Mouse (Mus musculus): ENCODE measurements around the gene Fv1. TPM values are rescaled to one million over a fixed set of nuclear protein-coding genes. Genes with fewer than 3 reads are reported as not detected.
"Not testable (repeated sequence)": the region's sequence is repeated elsewhere in the genome, so short reads cannot be mapped to it uniquely, and the experiment has no call there.

Gene Fv1
- polyA plus RNA-seq, 2 experiments = 1.5 to 2.2 TPM

- no peaks in the 10 kb centered on the region for H3K27me3 ChIP-seq (ENCODE audit: control insufficient read depth, insufficient read depth, low read length)
- ATAC-seq (ENCODE audit: insufficient read depth) (no peak), DNase-seq (ENCODE audit: low read depth in 3 of 3, low spot score in 3 of 3) (no peak)
- no peak overlapping the region for H3K9ac ChIP-seq (replicated peaks)
- H3K4me2 ChIP-seq (ENCODE audit: low read depth) = no peak overlapping the region
- H3K36me3 ChIP-seq (replicated peaks; ENCODE audit: control insufficient read depth, insufficient read depth, low read depth) = peaks cover 11% of the 10 kb centered on the region
- no peak overlapping the region for H3K4me3 ChIP-seq (ENCODE audit: insufficient read depth in 1 of 2, low read depth in 2 of 2, low read length in 2 of 2)
- TF ChIP-seq EP300 (IDR thresholded peaks at IDR 0.05; ENCODE audit: low read depth) (no peak), CTCF (IDR thresholded peaks at IDR 0.05; ENCODE audit: low read depth) (no peak)
- WGBS (ENCODE audit: insufficient replicate concordance) = 89% methylated on average over 6 of the region's 6 CpGs
- H3K9me3 ChIP-seq (ENCODE audit: control insufficient read depth, low read length) = no peaks in the 10 kb centered on the region
- peaks cover 14 to 26% of the 10 kb centered on the region in 2 experiments for H3K4me1 ChIP-seq (replicated peaks; ENCODE audit: control insufficient read depth in 2 of 2, insufficient read depth in 2 of 2, low read length in 1 of 2)
- no peak overlapping the region for H3K27ac ChIP-seq
These were observed 3.1 kb upstream of the Fv1 start for GRCm38 (mm10) chr4:147865651-147866050.

- no peak for DNase-seq (ENCODE audit: low read depth in 3 of 3, low spot score in 3 of 3)
- Histone ChIP-seq H3K27me3 (ENCODE audit: control insufficient read depth, insufficient read depth, low read length) (no peaks in the 10 kb centered on the region), H3K4me1 (replicated peaks; ENCODE audit: control insufficient read depth in 2 of 2, insufficient read depth in 2 of 2, low read length in 1 of 2) (peaks cover 14 to 26% of the 10 kb centered on the region in 2 experiments), H3K4me2 (ENCODE audit: low read depth) (no peak overlapping the region), H3K36me3 (replicated peaks; ENCODE audit: control insufficient read depth, insufficient read depth, low read depth) (peaks cover 11% of the 10 kb centered on the region), H3K4me3 (ENCODE audit: insufficient read depth in 1 of 2, low read depth in 2 of 2, low read length in 2 of 2) (no peak overlapping the region), H3K27ac (no peak overlapping the region), H3K9ac (replicated peaks) (no peak overlapping the region), H3K9me3 (ENCODE audit: control insufficient read depth, low read length) (no peaks in the 10 kb centered on the region)
- 89% methylated on average over 9 of the region's 9 CpGs for whole genome bisulfite sequencing (ENCODE audit: insufficient replicate concordance)
- ATAC-seq (ENCODE audit: insufficient read depth) = no peak
- no peak for TF ChIP-seq EP300 (IDR thresholded peaks at IDR 0.05; ENCODE audit: low read depth)
- no peak for TF ChIP-seq CTCF (IDR thresholded peaks at IDR 0.05; ENCODE audit: low read depth)
These were observed 2.7 kb upstream of the Fv1 start for GRCm38 (mm10) chr4:147866056-147866455.

GRCm38 (mm10) chr4:147866793-147867192 lies 2.0 kb upstream of the Fv1 start:
- not testable (repeated sequence) for DNase-seq (ENCODE audit: low read depth in 3 of 3, low spot score in 3 of 3); H3K36me3 ChIP-seq (replicated peaks; ENCODE audit: control insufficient read depth, insufficient read depth, low read depth); H3K9ac ChIP-seq (replicated peaks); H3K9me3 ChIP-seq (ENCODE audit: control insufficient read depth, low read length); ATAC-seq (ENCODE audit: insufficient read depth); H3K27ac ChIP-seq; H3K27me3 ChIP-seq (ENCODE audit: control insufficient read depth, insufficient read depth, low read length); H3K4me3 ChIP-seq (ENCODE audit: insufficient read depth in 1 of 2, low read depth in 2 of 2, low read length in 2 of 2)
- H3K4me2 ChIP-seq (ENCODE audit: low read depth) = peak overlapping the region; percentile 93
- 53% methylated on average over 3 of the region's 3 CpGs for WGBS (ENCODE audit: insufficient replicate concordance)
- peaks cover 14 to 26% of the 10 kb centered on the region in 2 experiments for H3K4me1 ChIP-seq (replicated peaks; ENCODE audit: control insufficient read depth in 2 of 2, insufficient read depth in 2 of 2, low read length in 1 of 2)

- 5% methylated on average over 22 of the region's 22 CpGs for WGBS (ENCODE audit: insufficient replicate concordance)
- Histone ChIP-seq H3K4me2 (ENCODE audit: low read depth) (peak overlapping the region; percentile 93), H3K36me3 (replicated peaks; ENCODE audit: control insufficient read depth, insufficient read depth, low read depth) (peaks cover 1% of the 10 kb centered on the region), H3K9ac (replicated peaks) (peak overlapping the region; percentile 93), H3K27me3 (ENCODE audit: control insufficient read depth, insufficient read depth, low read length) (no peaks in the 10 kb centered on the region), H3K9me3 (ENCODE audit: control insufficient read depth, low read length) (no peaks in the 10 kb centered on the region), H3K27ac (peak overlapping the region; percentile 77), H3K4me1 (replicated peaks; ENCODE audit: control insufficient read depth in 2 of 2, insufficient read depth in 2 of 2, low read length in 1 of 2) (peaks cover 14 to 26% of the 10 kb centered on the region in 2 experiments), H3K4me3 (ENCODE audit: insufficient read depth in 1 of 2, low read depth in 2 of 2, low read length in 2 of 2) (peak overlapping the region; percentile 78 to 89)
- ATAC-seq (ENCODE audit: insufficient read depth) = no peak
- DNase-seq (ENCODE audit: low read depth in 3 of 3, low spot score in 3 of 3) = no peak
- TF ChIP-seq EP300 (IDR thresholded peaks at IDR 0.05; ENCODE audit: low read depth) (no peak), CTCF (IDR thresholded peaks at IDR 0.05; ENCODE audit: low read depth) (no peak; the same call in 1 of the 2 replicates)
These were observed 973 bp upstream of the Fv1 start for GRCm38 (mm10) chr4:147867563-147868449.

- H3K9ac ChIP-seq (replicated peaks) = peak overlapping the region; percentile 85
- H3K9me3 ChIP-seq (ENCODE audit: control insufficient read depth, low read length) = no peaks in the 10 kb centered on the region
- no peak for TF ChIP-seq CTCF (IDR thresholded peaks at IDR 0.05; ENCODE audit: low read depth)
- TF ChIP-seq EP300 (IDR thresholded peaks at IDR 0.05; ENCODE audit: low read depth) = no peak
- peaks cover 13% of the 10 kb centered on the region for H3K36me3 ChIP-seq (replicated peaks; ENCODE audit: control insufficient read depth, insufficient read depth, low read depth)
- WGBS (ENCODE audit: insufficient replicate concordance) = 8% methylated on average over 5 of the region's 5 CpGs
- ATAC-seq (ENCODE audit: insufficient read depth) (no peak), DNase-seq (ENCODE audit: low read depth in 3 of 3, low spot score in 3 of 3) (no peak)
- peaks cover 14 to 26% of the 10 kb centered on the region in 2 experiments for H3K4me1 ChIP-seq (replicated peaks; ENCODE audit: control insufficient read depth in 2 of 2, insufficient read depth in 2 of 2, low read length in 1 of 2)
- no peaks in the 10 kb centered on the region for H3K27me3 ChIP-seq (ENCODE audit: control insufficient read depth, insufficient read depth, low read length)
- peak overlapping the region; percentile 89 to 94 for H3K4me3 ChIP-seq (ENCODE audit: insufficient read depth in 1 of 2, low read depth in 2 of 2, low read length in 2 of 2)
- peak overlapping the region; percentile 96 for H3K4me2 ChIP-seq (ENCODE audit: low read depth)
- peak overlapping the region; percentile 64 for H3K27ac ChIP-seq
These were observed 459 bp downstream of the Fv1 start for GRCm38 (mm10) chr4:147869238-147869637.

All from liver, embryonic 14.5 days (tissue).